Mouse (Mus musculus) hindbrain, embryonic 10.5 days (tissue): ENCODE measurements around the gene Sema4g. TPM values are rescaled to one million over a fixed set of nuclear protein-coding genes. Genes with fewer than 3 reads are reported as not detected.
A peak's percentile ranks its signal among the peaks of the same experiment; 100 is the strongest.

Experiments used
- DNase-seq: peaks from one replicate; pipeline ENCODE4 v3.0.0-alpha.2; 2017; ENCODE audit warnings: low spot score
- H3K27ac ChIP-seq: fragments of 300-500 bp; sonication (generic); 2 replicates; pipeline ENCODE4 v1.5.1; 2016; ENCODE audit warnings: mild to moderate bottlenecking, moderate library complexity
- H3K27me3 ChIP-seq: fragments of 300-500 bp; sonication (generic); 2 replicates; pipeline ENCODE4 v1.6.1; 2016; ENCODE audit warnings: mild to moderate bottlenecking; ENCODE audit not compliant: poor library complexity, insufficient read depth, severe bottlenecking
- H3K36me3 ChIP-seq: fragments of 300-500 bp; sonication (generic); 2 replicates; pipeline ENCODE4 v1.6.1; 2016; ENCODE audit warnings: mild to moderate bottlenecking, moderate library complexity
- H3K4me1 ChIP-seq: fragments of 300-500 bp; sonication (generic); replicated peaks from 2 replicates; pipeline ENCODE4 v1.6.1; 2016; ENCODE audit warnings: mild to moderate bottlenecking
- H3K4me3 ChIP-seq: fragments of 300-500 bp; sonication (generic); 2 replicates; pipeline ENCODE4 v1.5.1; 2016; ENCODE audit warnings: mild to moderate bottlenecking, moderate library complexity
- H3K9me3 ChIP-seq: fragments of 300-500 bp; sonication (generic); 2 replicates; pipeline ENCODE4 v1.6.1; 2016; ENCODE audit warnings: mild to moderate bottlenecking, moderate library complexity
- WGBS: fragments of 180-500 bp; shearing (Covaris S2); methylation state at CpG from one replicate; pipeline ENCODE4 v1.1.7; 2016; 5-methylcytosine and 5-hydroxymethylcytosine counted together
- polyA plus RNA-seq: library from polyadenylated mRNA; unstranded; fragments of >200 nt; fragmentation: Nextera tagmentation; extraction: Ambion mirVana; gene quantifications from 2 replicates; pipeline ENCODE4 v1.2.1, GENCODE M21; 2016

The Sema4g gene
- polyA plus RNA-seq, 1 experiment from 2014 or later, result 5.9 TPM

- Histone ChIP-seq H3K36me3 (peaks cover 6% of the 10 kb centered on the region; the same call in 1 of the 2 replicates), H3K27ac (no peak overlapping the region), H3K4me3 (no peak overlapping the region), H3K27me3 (peaks cover 32% of the 10 kb centered on the region), H3K9me3 (no peaks in the 10 kb centered on the region), H3K4me1 (peaks cover 49% of the 10 kb centered on the region)
- WGBS, result 65% methylated on average over 6 of the region's 6 CpGs
- no peak for DNase-seq
These were observed 1.1 kb upstream of the Sema4g start for GRCm38 (mm10) chr19:44987851-44988250.

- H3K9me3 ChIP-seq, result no peaks in the 10 kb centered on the region
- H3K27ac ChIP-seq, result peak overlapping the region; percentile 88
- peaks cover 6% of the 10 kb centered on the region; the same call in 1 of the 2 replicates for H3K36me3 ChIP-seq
- H3K4me3 ChIP-seq, result peak overlapping the region; percentile 80
- no peak for DNase-seq
- WGBS, result 26% methylated on average over 9 of the region's 9 CpGs
- H3K4me1 ChIP-seq, result peaks cover 49% of the 10 kb centered on the region
- H3K27me3 ChIP-seq, result peaks cover 32% of the 10 kb centered on the region
These were observed 580 bp upstream of the Sema4g start for GRCm38 (mm10) chr19:44988321-44988720.

GRCm38 (mm10) chr19:44989567-44990495, 930 bp downstream of the Sema4g start:
- H3K9me3 ChIP-seq, result no peaks in the 10 kb centered on the region
- DNase-seq, result peak; percentile 12
- 7% methylated on average over 22 of the region's 22 CpGs for WGBS
- H3K27ac ChIP-seq, result peak overlapping the region; percentile 88
- H3K27me3 ChIP-seq, result peaks cover 32% of the 10 kb centered on the region
- H3K36me3 ChIP-seq, result peaks cover 3% of the 10 kb centered on the region; the same call in 1 of the 2 replicates
- peaks cover 49% of the 10 kb centered on the region for H3K4me1 ChIP-seq
- peak overlapping the region; percentile 80 for H3K4me3 ChIP-seq

- WGBS, result 71% methylated on average over 8 of the region's 8 CpGs
- Histone ChIP-seq H3K36me3 (peaks cover 3% of the 10 kb centered on the region; the same call in 1 of the 2 replicates), H3K4me3 (0 out of 2 replicates have a peak overlapping the region, but pooled peaks have one; percentile 80)
These were observed 2.1 kb downstream of the Sema4g start for GRCm38 (mm10) chr19:44991031-44991430.

GRCm38 (mm10) chr19:44992246-44992645, 3.3 kb downstream of the Sema4g start:
- WGBS, result 45% methylated on average over 7 of the region's 7 CpGs
- Histone ChIP-seq H3K4me1 (peaks cover 49% of the 10 kb centered on the region), H3K27ac (peak overlapping the region; percentile 23; the same call in 1 of the 2 replicates), H3K9me3 (no peaks in the 10 kb centered on the region), H3K4me3 (no peak overlapping the region), H3K36me3 (peaks cover 11% of the 10 kb centered on the region), H3K27me3 (peaks cover 27% of the 10 kb centered on the region)
- peak; percentile 18 for DNase-seq

More at GRCm38 (mm10) chr19:44991031-44991430, 2.1 kb downstream of the Sema4g start:
- no peak for DNase-seq
- Histone ChIP-seq H3K27me3 (peaks cover 32% of the 10 kb centered on the region), H3K27ac (no peak overlapping the region), H3K9me3 (no peaks in the 10 kb centered on the region), H3K4me1 (peaks cover 49% of the 10 kb centered on the region)

DNA sequence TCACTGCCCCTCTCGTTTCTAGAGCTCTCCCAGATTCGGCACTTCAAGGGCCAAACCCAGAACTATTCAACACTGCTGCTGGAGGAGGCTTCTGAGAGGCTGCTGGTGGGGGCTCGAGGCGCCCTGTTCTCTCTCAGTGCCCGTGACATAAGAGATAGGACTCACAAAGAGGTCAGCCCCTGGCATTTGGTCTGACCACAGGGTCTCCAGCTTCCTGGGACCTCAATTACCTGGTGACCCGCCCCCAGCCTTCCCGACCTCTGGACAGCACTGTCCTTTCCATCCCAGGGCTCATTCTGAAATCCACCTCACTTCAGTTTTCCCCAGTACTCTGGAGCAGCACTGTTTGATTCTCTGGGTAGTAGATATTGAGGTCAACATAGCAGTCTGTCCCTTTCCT, 3.8 kb downstream of the Sema4g start:
- Histone ChIP-seq H3K36me3 (peaks cover 16% of the 10 kb centered on the region), H3K4me1 (peaks cover 49% of the 10 kb centered on the region), H3K27me3 (peaks cover 22% of the 10 kb centered on the region), H3K9me3 (no peaks in the 10 kb centered on the region), H3K4me3 (no peak overlapping the region), H3K27ac (peak overlapping the region; percentile 23; the same call in 1 of the 2 replicates)
- 61% methylated on average over 7 of the region's 7 CpGs for WGBS
- no peak for DNase-seq

GRCm38 (mm10) chr19:44997786-44998185, 8.9 kb downstream of the Sema4g start:
- WGBS, result 87% methylated on average over 11 of the region's 11 CpGs
- no peak for DNase-seq

GRCm38 (mm10) chr19:44999647-45000046, 10.7 kb downstream of the Sema4g start:
- 92% methylated on average over 8 of the region's 8 CpGs for WGBS
- H3K36me3 ChIP-seq, result peaks cover 80% of the 10 kb centered on the region

More at GRCm38 (mm10) chr19:44997786-44998185, 8.9 kb downstream of the Sema4g start:
- no peak overlapping the region for H3K4me3 ChIP-seq
- no peaks in the 10 kb centered on the region for H3K27me3 ChIP-seq
- no peak overlapping the region for H3K27ac ChIP-seq
- peaks cover 65% of the 10 kb centered on the region for H3K36me3 ChIP-seq
- no peaks in the 10 kb centered on the region for H3K9me3 ChIP-seq
- peaks cover 13% of the 10 kb centered on the region for H3K4me1 ChIP-seq

DNA sequence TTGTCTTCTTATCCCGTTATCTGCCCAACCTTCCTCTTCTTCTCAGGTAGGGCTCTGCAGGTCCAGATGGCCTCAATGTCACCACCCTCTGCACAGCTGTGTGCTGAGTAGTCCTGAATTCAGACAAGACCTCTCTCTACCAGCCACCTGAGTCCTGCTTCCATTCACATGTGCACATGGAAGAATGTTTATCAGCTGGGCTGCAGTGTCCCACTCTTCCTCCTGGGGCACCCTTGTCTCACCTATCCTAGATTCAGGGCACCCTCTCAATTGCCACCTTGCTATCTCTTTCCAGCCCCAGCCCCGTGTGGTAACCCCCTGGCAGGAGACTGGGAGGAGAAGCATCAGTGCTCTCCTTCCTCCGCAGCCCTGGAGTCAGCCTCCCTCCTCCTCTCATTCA, 13.4 kb downstream of the Sema4g start:
- H3K27me3 ChIP-seq, result no peaks in the 10 kb centered on the region
- H3K36me3 ChIP-seq, result peaks cover 73% of the 10 kb centered on the region
- no peak for DNase-seq
- peaks cover 30% of the 10 kb centered on the region for H3K4me1 ChIP-seq
- no peak overlapping the region for H3K4me3 ChIP-seq
- 62% methylated on average over 3 of the region's 3 CpGs for WGBS
- H3K9me3 ChIP-seq, result no peaks in the 10 kb centered on the region
- no peak overlapping the region for H3K27ac ChIP-seq

More at GRCm38 (mm10) chr19:44999647-45000046, 10.7 kb downstream of the Sema4g start:
- no peaks in the 10 kb centered on the region for H3K27me3 ChIP-seq
- H3K4me1 ChIP-seq, result peaks cover 12% of the 10 kb centered on the region; the same call in 1 of the 2 replicates
- H3K9me3 ChIP-seq, result no peaks in the 10 kb centered on the region
- no peak overlapping the region for H3K27ac ChIP-seq
- DNase-seq, result no peak
- H3K4me3 ChIP-seq, result no peak overlapping the region

DNA sequence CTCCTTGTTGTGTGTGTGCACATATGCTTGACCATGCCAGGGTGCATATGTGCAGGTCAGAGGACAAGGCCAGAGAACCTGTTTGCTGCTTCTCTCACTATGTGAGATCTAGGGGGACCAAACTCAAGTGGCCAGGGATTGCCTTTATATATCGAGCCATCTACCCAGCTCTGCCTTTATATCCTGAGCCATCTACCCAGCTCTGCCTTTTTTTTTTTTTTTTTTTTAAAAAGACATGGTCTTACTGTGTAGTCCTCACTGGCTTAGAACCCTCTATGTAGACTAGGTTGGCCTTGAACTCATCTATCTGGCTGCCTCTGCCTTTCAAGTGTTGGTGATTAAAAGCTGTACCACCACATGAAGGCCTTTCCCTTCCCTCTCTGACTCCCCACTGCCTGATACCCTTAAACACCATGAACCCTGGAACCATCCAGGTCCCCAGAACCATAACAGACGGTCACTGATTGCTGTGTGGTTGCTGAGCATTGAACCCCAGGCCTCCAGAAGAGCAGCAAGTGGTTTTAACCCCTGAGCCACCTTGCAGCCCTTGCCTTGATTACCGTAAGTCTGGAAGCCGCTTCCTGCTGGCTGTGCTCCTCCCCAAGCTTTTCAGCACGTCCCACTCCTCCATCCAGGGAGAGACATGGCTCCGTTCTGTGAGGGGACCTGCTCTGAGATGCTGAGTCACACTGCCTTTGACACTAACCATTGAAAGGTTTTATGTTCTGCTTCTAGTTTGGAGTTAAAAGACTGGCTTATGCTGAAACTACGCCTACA, 15.0 kb downstream of the Sema4g start:
- peaks cover 71% of the 10 kb centered on the region for H3K36me3 ChIP-seq
- H3K4me1 ChIP-seq, result peaks cover 43% of the 10 kb centered on the region
- WGBS, result 93% methylated on average over 7 of the region's 7 CpGs
- H3K27ac ChIP-seq, result no peak overlapping the region
- H3K4me3 ChIP-seq, result no peak overlapping the region
- H3K9me3 ChIP-seq, result no peaks in the 10 kb centered on the region
- H3K27me3 ChIP-seq, result no peaks in the 10 kb centered on the region
- DNase-seq, result no peak

GRCm38 (mm10) chr19:45005444-45005843, 16.5 kb downstream of the Sema4g start, which contains the start of gene Twnk:
Gene Twnk (plus strand): TSS chr19:45005663.
- no peak for DNase-seq
- Histone ChIP-seq H3K36me3 (peaks cover 71% of the 10 kb centered on the region), H3K4me1 (peaks cover 43% of the 10 kb centered on the region), H3K27me3 (no peaks in the 10 kb centered on the region), H3K4me3 (peak within 1 kb of the TSS; percentile 99), H3K9me3 (no peaks in the 10 kb centered on the region), H3K27ac (peak within 1 kb of the TSS; percentile 91)
- 11% methylated on average over 16 of the region's 16 CpGs for WGBS

GRCm38 (mm10) chr19:45005957-45006712, 17.2 kb downstream of the Sema4g start, which contains the start of gene Mrpl43:
Gene Mrpl43 (minus strand): TSS chr19:45006442.
- DNase-seq, result peak; percentile 95
- peaks cover 43% of the 10 kb centered on the region for H3K4me1 ChIP-seq
- no peaks in the 10 kb centered on the region for H3K9me3 ChIP-seq
- peaks cover 71% of the 10 kb centered on the region for H3K36me3 ChIP-seq
- WGBS, result under 1% methylated on average over 82 of the region's 82 CpGs
- H3K27ac ChIP-seq, result peak within 1 kb of the TSS; percentile 91
- H3K27me3 ChIP-seq, result no peaks in the 10 kb centered on the region
- peak within 1 kb of the TSS; percentile 99 for H3K4me3 ChIP-seq
